Mouse (Mus musculus): Measurements from ENCODE around the gene 5330417C22Rik. TPM values are rescaled to one million over a fixed set of nuclear protein-coding genes. Genes with fewer than 3 reads are reported as not detected.
A peak's percentile ranks its signal among the peaks of the same experiment; 100 is the strongest.

Gene 5330417C22Rik
- polyA plus RNA-seq, 1 experiment = 1.8 TPM

DNA sequence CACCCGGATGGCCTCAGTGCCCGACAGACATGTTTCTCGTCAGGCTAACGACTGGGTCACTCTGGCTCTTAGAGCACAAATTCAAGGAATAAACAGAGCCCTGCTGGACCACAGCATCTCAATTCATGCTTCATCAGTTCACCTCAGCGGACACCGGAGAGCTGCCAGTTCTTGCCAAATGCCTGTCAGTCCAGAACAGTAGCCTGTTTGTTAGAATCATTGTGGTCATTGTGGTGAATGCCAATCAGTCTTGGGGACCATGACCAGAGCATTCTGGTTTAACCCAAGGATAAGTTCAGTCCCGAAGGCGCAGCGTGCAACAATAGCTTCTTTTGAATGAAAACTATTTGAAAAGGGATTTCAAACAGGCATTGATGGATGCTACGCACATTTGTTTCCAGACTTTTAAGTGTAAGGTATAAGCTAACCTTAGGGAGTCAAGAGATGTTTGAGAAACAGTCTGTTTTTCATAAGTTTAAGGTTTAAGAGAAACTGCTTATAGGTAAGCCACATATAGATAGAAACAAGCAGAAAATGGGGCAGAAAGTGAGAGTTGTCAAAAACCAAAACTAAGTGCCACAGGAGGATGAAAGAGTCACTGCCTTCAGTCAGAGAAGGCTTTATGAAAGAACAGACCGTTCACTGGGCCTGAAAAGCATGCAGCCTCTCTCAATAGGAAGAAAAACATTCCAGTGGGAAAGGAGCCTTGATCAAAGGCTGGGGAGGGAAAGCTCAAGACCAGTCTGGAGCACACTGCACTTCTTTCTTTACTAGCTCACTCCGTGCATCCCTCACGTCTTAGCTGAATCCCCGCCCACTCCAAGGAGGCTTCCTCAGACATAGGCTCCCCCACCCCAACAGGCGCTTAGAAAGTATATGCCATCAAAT, 31.9 kb upstream of the 5330417C22Rik start:
- DNase-seq = no peak
- H3K4me3 ChIP-seq (ENCODE audit: control insufficient read depth, insufficient read depth, low read length) = no peak overlapping the region
- TF ChIP-seq CTCF (IDR thresholded peaks at IDR 0.05; ENCODE audit: borderline replicate concordance, control insufficient read depth, extremely low read depth, insufficient read depth, low read length, poor library complexity) = no peak
- TF ChIP-seq POLR2A (IDR thresholded peaks at IDR 0.05; ENCODE audit: control insufficient read depth, extremely low read depth, insufficient read depth, low read length, poor library complexity) = no peak
- WGBS = 80% methylated on average over 15 of the region's 15 CpGs
- no peaks in the 10 kb centered on the region for H3K27me3 ChIP-seq (ENCODE audit: control insufficient read depth, insufficient read depth, low read length)
- no peaks in the 10 kb centered on the region for H3K36me3 ChIP-seq (ENCODE audit: control insufficient read depth, insufficient read depth, low read length)
- peaks cover 4% of the 10 kb centered on the region for H3K4me1 ChIP-seq (replicated peaks; ENCODE audit: control insufficient read depth, insufficient read depth, low read length)
- H3K27ac ChIP-seq (ENCODE audit: control insufficient read depth, insufficient read depth, low read length) = no peak overlapping the region

DNA sequence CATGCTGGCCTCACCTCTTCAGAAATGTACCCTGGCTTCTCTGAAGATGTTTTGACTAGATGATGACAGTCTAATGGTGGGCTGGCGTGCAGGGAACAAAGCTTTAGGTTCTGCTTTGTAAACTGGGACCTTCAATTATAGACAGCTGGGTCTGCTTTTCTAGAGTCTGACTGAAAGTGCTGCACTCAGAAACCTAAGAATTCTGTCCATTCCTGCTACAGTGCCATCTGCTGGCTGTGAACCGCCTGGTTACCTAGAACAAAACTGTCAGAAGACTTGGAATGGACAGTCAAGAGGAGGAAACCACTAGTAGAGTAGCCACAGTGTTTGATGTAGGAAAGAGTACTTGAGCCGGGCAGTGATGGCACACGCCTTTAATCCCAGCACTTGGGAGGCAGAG, 27.0 kb upstream of the 5330417C22Rik start:
- TF ChIP-seq POLR2A (IDR thresholded peaks at IDR 0.05; ENCODE audit: control insufficient read depth, extremely low read depth, insufficient read depth, low read length, poor library complexity) = no peak
- TF ChIP-seq CTCF (IDR thresholded peaks at IDR 0.05; ENCODE audit: borderline replicate concordance, control insufficient read depth, extremely low read depth, insufficient read depth, low read length, poor library complexity) = no peak

GRCm38 (mm10) chr3:108562777-108563271, 26.5 kb upstream of the 5330417C22Rik start:
- WGBS = under 1% methylated on average over 15 of the region's 15 CpGs
- peak; percentile 39 for DNase-seq
- peak overlapping the region; percentile 32 for H3K4me3 ChIP-seq (ENCODE audit: control insufficient read depth, insufficient read depth, low read length)
- peaks cover 2% of the 10 kb centered on the region; the same call in 1 of the 2 replicates for H3K4me1 ChIP-seq (replicated peaks; ENCODE audit: control insufficient read depth, insufficient read depth, low read length)
- H3K27me3 ChIP-seq (ENCODE audit: control insufficient read depth, insufficient read depth, low read length) = no peaks in the 10 kb centered on the region
- H3K36me3 ChIP-seq (ENCODE audit: control insufficient read depth, insufficient read depth, low read length) = peaks cover 15% of the 10 kb centered on the region
- H3K27ac ChIP-seq (ENCODE audit: control insufficient read depth, insufficient read depth, low read length) = peak overlapping the region; percentile 90
- TF ChIP-seq CTCF (IDR thresholded peaks at IDR 0.05; ENCODE audit: borderline replicate concordance, control insufficient read depth, extremely low read depth, insufficient read depth, low read length, poor library complexity) = no peak
- TF ChIP-seq POLR2A (IDR thresholded peaks at IDR 0.05; ENCODE audit: control insufficient read depth, extremely low read depth, insufficient read depth, low read length, poor library complexity) = no peak

More for the DNA sequence above, 27.0 kb upstream of the 5330417C22Rik start:
- Histone ChIP-seq H3K27ac (ENCODE audit: control insufficient read depth, insufficient read depth, low read length) (peak overlapping the region; percentile 90), H3K27me3 (ENCODE audit: control insufficient read depth, insufficient read depth, low read length) (no peaks in the 10 kb centered on the region), H3K4me3 (ENCODE audit: control insufficient read depth, insufficient read depth, low read length) (no peak overlapping the region), H3K4me1 (replicated peaks; ENCODE audit: control insufficient read depth, insufficient read depth, low read length) (peaks cover 2% of the 10 kb centered on the region; the same call in 1 of the 2 replicates), H3K36me3 (ENCODE audit: control insufficient read depth, insufficient read depth, low read length) (peaks cover 11% of the 10 kb centered on the region)
- DNase-seq = peak; percentile 82
- WGBS = 2% methylated on average over 4 of the region's 4 CpGs

DNA sequence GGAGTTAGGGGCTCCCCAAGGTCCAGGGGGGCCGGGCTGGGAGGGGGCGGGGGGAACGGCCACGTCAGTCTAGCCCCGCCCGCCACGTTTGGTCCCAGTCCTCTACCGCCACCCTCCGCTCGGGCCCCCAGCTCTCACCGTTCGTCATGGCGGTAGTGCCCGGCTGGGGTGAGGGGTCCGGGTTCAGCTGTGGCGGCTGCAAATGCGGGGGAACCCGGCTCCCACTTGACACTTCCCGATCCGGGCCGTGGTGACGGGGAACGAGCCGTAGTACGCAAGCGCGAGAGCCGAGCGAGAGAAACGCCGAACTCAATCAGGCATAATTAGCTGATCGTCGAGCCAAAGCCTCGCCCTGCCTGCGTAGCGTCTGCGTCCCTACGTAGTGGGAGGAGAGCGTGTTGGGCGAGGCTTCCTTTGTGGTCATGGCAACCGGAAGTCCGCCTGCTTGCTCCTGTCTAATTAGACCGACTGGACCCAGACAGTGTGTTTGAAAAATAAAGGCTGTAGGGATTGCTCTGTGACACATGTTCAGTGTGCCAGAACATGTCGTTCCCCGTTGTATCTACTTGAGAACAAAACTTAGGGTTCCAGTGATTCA, 25.9 kb upstream of the 5330417C22Rik start, which contains the start of gene Tmem167b:
TSS of gene Tmem167b (minus strand) at position 334 of the 598 bp plus-strand sequence.
- peaks cover 15% of the 10 kb centered on the region for H3K36me3 ChIP-seq (ENCODE audit: control insufficient read depth, insufficient read depth, low read length)
- H3K4me3 ChIP-seq (ENCODE audit: control insufficient read depth, insufficient read depth, low read length) = peak within 1 kb of the TSS; percentile 84
- H3K27ac ChIP-seq (ENCODE audit: control insufficient read depth, insufficient read depth, low read length) = peak within 1 kb of the TSS; percentile 90
- H3K27me3 ChIP-seq (ENCODE audit: control insufficient read depth, insufficient read depth, low read length) = no peaks in the 10 kb centered on the region
- TF ChIP-seq POLR2A (IDR thresholded peaks at IDR 0.05; ENCODE audit: control insufficient read depth, extremely low read depth, insufficient read depth, low read length, poor library complexity) = peak; percentile 52; the same call in 1 of the 2 replicates
- peak; percentile 35; the same call in 1 of the 2 replicates for TF ChIP-seq CTCF (IDR thresholded peaks at IDR 0.05; ENCODE audit: borderline replicate concordance, control insufficient read depth, extremely low read depth, insufficient read depth, low read length, poor library complexity)
- peak; percentile 97 for DNase-seq
- WGBS = under 1% methylated on average over 45 of the region's 45 CpGs
- H3K4me1 ChIP-seq (replicated peaks; ENCODE audit: control insufficient read depth, insufficient read depth, low read length) = peaks cover 2% of the 10 kb centered on the region; the same call in 1 of the 2 replicates

GRCm38 (mm10) chr3:108557888-108558287, 21.6 kb upstream of the 5330417C22Rik start:
- Histone ChIP-seq H3K4me1 (replicated peaks; ENCODE audit: control insufficient read depth, insufficient read depth, low read length) (peaks cover 2% of the 10 kb centered on the region; the same call in 1 of the 2 replicates), H3K27me3 (ENCODE audit: control insufficient read depth, insufficient read depth, low read length) (no peaks in the 10 kb centered on the region), H3K27ac (ENCODE audit: control insufficient read depth, insufficient read depth, low read length) (no peak overlapping the region), H3K4me3 (ENCODE audit: control insufficient read depth, insufficient read depth, low read length) (no peak overlapping the region), H3K36me3 (ENCODE audit: control insufficient read depth, insufficient read depth, low read length) (peaks cover 15% of the 10 kb centered on the region)
- no peak for DNase-seq
- 95% methylated on average over 4 of the region's 4 CpGs for WGBS
- no peak for TF ChIP-seq CTCF (IDR thresholded peaks at IDR 0.05; ENCODE audit: borderline replicate concordance, control insufficient read depth, extremely low read depth, insufficient read depth, low read length, poor library complexity)
- TF ChIP-seq POLR2A (IDR thresholded peaks at IDR 0.05; ENCODE audit: control insufficient read depth, extremely low read depth, insufficient read depth, low read length, poor library complexity) = no peak
